Mouse (Mus musculus) thymus, postnatal 0 days (tissue): ENCODE measurements around the gene Chmp6. TPM values are rescaled to one million over a fixed set of nuclear protein-coding genes. Genes with fewer than 3 reads are reported as not detected.
A peak's percentile ranks its signal among the peaks of the same experiment; 100 is the strongest.

Experiments
- DNase-seq: peaks from one replicate; pipeline ENCODE4 v3.0.0-alpha.2; 2015; ENCODE audit warnings: low spot score
- polyA plus RNA-seq: library from polyadenylated mRNA; unstranded; fragments of >200 nt; fragmentation: Nextera tagmentation; extraction: Ambion mirVana; gene quantifications from 2 replicates; pipeline ENCODE4 v1.2.1, GENCODE M21; 2015

The Chmp6 gene
- polyA plus RNA-seq, 1 experiment from 2014 or later: 86.0 TPM

GRCm38 (mm10) chr11:119936456-119936855, 23.2 kb downstream of the Chmp6 start:
- DNase-seq: no peak

- DNase-seq: no peak
These were observed 24.0 kb downstream of the Chmp6 start for GRCm38 (mm10) chr11:119937216-119937615.

GRCm38 (mm10) chr11:119937772-119938502, 24.7 kb downstream of the Chmp6 start:
- DNase-seq: no peak

GRCm38 (mm10) chr11:119939073-119939710, 26.0 kb downstream of the Chmp6 start:
- DNase-seq: no peak

GRCm38 (mm10) chr11:119939711-119940106, 26.5 kb downstream of the Chmp6 start:
- DNase-seq: no peak

- no peak for DNase-seq
These were observed 26.9 kb downstream of the Chmp6 start for GRCm38 (mm10) chr11:119940142-119940541.

GRCm38 (mm10) chr11:119941794-119942193, 28.6 kb downstream of the Chmp6 start:
- no peak for DNase-seq

- no peak for DNase-seq
These were observed 29.0 kb downstream of the Chmp6 start for GRCm38 (mm10) chr11:119942201-119942726.

- peak; percentile 99 for DNase-seq
These were observed 29.6 kb downstream of the Chmp6 start, which contains the start of gene Baiap2 for GRCm38 (mm10) chr11:119942727-119943427. Baiap2 (plus strand) TSS chr11:119942763.

GRCm38 (mm10) chr11:119943428-119943988, 30.3 kb downstream of the Chmp6 start:
- DNase-seq: peak; percentile 42

GRCm38 (mm10) chr11:119945343-119945742, 32.1 kb downstream of the Chmp6 start:
- DNase-seq: no peak

- DNase-seq: no peak
These were observed 34.2 kb downstream of the Chmp6 start for GRCm38 (mm10) chr11:119947426-119947825.

GRCm38 (mm10) chr11:119947897-119948296, 34.7 kb downstream of the Chmp6 start:
- no peak for DNase-seq

- no peak for DNase-seq
These were observed 35.1 kb downstream of the Chmp6 start for GRCm38 (mm10) chr11:119948305-119948704.

- DNase-seq: no peak
These were observed 35.6 kb downstream of the Chmp6 start for GRCm38 (mm10) chr11:119948803-119949202.

- DNase-seq: no peak
These were observed 37.3 kb downstream of the Chmp6 start for GRCm38 (mm10) chr11:119950535-119950934.

GRCm38 (mm10) chr11:119951326-119951725, 38.1 kb downstream of the Chmp6 start:
- DNase-seq: no peak

- DNase-seq: no peak
These were observed 39.4 kb downstream of the Chmp6 start for GRCm38 (mm10) chr11:119952429-119953224.

GRCm38 (mm10) chr11:119954233-119954632, 41.0 kb downstream of the Chmp6 start:
- no peak for DNase-seq

GRCm38 (mm10) chr11:119954749-119955337, 41.6 kb downstream of the Chmp6 start:
- peak; percentile 30 for DNase-seq
